Mouse (Mus musculus) retina, postnatal 7 days (tissue): ENCODE data around the gene Zfp459.
"Not testable (repeated sequence)": the region's sequence is repeated elsewhere in the genome, so short reads cannot be mapped to it uniquely, and the experiment has no call there.

ENCODE experiments used
- DNase-seq: peaks from one replicate; pipeline ENCODE4 v3.0.0-alpha.2; 2012; ENCODE audit warnings: low read depth, low spot score

Zfp459 gene

GRCm38 (mm10) chr13:67421207-67421857 lies at the start of gene Zfp459:
Zfp459 (minus strand) TSS chr13:67421418.
- no peak for DNase-seq

DNA sequence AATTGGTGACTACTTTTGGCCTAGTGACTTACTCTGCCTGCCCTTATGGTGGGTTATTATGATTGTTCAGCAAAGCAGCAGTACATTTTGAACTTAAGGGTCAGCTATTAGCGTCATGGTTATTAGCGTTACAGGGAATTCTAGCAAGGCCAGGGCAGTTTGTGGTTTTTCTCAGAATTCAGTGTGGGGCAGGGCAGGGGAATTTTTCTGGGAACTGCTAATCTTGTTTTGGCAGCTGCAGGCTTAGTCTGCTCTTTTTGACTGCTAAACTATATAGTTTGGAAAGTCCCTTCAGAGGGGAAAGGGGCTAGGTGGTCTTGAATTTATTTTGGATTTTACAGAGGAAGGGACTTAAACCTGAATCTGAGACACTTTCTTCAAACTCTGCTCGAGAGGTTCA lies 48.1 kb upstream of the Zfp459 start:
- no peak for DNase-seq

GRCm38 (mm10) chr13:67463506-67464185 lies 42.4 kb upstream of the Zfp459 start:
- not testable (repeated sequence) for DNase-seq

DNA sequence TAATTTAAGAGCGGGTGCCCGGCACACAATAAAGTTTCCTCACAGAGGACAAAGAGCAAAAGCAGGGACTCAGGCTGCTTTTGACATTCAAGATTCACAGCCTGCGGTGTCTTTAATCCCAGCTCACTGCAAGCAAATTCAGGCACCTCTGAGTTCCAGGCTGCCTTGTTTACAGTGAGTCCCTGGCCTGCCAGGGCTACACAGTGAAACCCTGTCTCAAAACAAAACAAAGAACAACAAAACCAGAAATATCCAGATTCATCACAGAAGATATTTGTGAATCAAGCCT lies 30.7 kb upstream of the Zfp459 start:
- no peak for DNase-seq

DNA sequence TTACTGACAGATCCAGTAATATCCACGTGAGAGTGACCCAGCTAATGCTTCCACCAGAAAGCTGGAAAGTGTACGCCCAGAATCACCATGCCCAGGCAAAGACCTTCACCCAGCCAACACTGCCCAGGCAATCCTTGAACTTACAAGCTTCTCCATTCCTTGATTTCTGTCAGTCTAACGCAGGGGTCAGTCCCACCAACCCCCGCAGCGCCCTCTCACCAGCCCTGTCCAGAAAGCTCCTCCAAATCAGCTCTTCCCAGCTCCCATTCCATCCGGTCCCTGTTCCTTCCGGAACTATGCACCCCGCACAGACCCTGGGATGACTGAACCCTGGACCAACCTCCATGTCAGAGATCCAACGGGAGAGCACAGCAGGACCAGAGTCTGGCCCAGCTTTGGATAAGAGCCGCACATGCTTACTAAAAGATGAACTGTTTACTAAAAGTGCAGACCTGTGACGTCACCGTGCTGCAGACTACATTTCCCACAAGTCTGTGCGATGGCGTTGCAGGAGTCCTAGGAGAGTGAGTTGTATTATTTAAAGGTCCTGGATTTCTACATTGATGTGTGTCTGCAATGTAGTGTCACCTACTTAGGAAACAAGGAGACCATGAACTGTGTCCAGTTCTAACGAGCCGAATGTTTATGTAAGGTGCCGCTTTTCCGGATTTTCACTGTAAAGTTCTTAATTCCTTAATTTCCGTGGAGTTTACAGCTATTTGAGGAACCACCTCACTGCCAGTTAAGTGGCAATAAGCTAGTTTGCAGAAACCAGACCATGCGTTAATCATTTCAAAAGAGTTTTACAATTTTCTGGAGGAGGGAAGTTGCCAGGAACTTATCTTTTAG lies 30.2 kb upstream of the Zfp459 start, which contains the start of gene Zfp874a:
Gene Zfp874a, minus strand, starts transcription at position 453 of the 849 bp plus-strand sequence.
- DNase-seq = peak; percentile 61

- not testable (repeated sequence) for DNase-seq
Observed at GRCm38 (mm10) chr13:67437095-67437494, 15.9 kb upstream of the Zfp459 start.

DNA sequence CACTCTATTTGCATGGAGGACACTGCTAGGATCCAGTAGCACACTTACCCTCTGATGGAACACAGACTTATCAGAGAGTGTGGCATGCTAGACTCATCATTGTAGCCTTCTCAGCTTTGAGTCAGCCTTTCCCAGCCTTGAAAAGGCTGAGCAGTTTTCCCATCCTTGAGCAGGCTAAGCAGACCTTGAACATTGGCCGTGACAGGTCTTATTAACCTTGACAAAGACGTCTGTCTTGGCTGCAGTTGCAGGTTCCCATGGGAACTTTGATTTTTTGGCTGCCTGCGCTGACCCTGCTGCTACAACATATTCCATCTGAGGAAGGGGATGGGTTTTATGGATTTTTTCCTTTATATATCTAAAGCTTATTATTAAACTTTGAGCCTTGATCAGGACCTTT lies 6.9 kb upstream of the Zfp459 start:
- no peak for DNase-seq

GRCm38 (mm10) chr13:67425699-67426098 lies 4.5 kb upstream of the Zfp459 start:
- not testable (repeated sequence) for DNase-seq

- DNase-seq = not testable (repeated sequence)
Observed at GRCm38 (mm10) chr13:67422532-67422931, 1.3 kb upstream of the Zfp459 start.

GRCm38 (mm10) chr13:67420558-67421206 lies 536 bp downstream of the Zfp459 start:
- no peak for DNase-seq

- no peak for DNase-seq
Observed at GRCm38 (mm10) chr13:67416811-67417210, 4.4 kb downstream of the Zfp459 start.

DNA sequence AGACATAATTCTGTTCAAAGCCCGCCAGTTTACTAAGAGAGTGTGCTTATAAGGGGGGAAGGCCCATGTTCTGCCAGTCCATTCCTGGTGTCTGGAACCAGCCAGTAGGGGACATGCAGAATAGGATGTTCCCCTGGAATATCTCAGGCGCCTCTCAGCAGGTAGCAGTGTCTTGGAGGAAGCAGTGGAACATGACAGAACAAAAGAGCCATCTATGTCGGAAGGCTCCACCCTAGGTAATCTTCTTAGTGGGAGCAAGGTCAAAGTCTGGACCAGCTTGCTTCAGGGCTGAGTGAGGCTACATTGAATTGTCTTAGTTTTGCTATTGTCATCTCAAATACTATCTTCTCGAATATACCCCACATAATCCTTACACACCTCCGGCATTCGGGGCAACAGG lies 5.5 kb downstream of the Zfp459 start:
- DNase-seq = no peak

GRCm38 (mm10) chr13:67413634-67414033 lies 7.6 kb downstream of the Zfp459 start:
- not testable (repeated sequence) for DNase-seq

DNA sequence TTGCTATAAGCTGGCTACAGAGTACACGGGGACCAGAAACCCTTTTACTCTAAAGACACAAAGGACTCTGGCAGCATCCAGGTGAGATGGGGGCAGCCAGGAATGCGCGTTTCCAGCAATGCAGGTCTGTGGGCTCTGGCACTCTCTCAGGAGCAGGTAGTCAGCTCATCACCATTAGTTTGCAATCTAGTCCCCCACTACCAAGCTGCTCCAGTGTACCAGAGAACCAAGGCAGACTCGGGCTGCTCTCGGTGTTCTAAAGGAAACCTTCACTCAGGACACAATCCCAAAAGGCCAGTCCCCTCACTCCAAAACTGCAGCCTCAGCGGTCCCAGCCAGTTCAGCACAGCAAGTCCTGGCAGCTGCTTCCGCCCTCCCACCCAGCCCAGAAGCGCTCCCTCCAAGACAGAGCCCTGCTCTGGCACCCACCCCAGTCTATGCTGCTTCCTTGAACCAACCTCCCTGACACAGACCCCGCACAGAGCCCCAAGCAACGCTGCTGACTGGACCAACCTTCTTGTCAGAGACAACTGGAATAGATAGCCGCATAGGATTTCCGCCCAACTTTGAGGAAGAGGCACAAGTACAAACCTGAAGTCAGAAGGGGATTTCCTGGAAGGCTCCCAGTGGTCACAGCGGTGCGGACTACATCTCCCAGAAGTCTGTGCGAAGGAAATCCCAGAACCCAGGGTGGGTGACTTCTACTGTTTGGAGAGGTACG lies 21.9 kb downstream of the Zfp459 start, which contains the start of gene Zfp429:
Gene Zfp429, minus strand, starts transcription at position 637 of the 721 bp plus-strand sequence.
- not testable (repeated sequence) for DNase-seq

DNA sequence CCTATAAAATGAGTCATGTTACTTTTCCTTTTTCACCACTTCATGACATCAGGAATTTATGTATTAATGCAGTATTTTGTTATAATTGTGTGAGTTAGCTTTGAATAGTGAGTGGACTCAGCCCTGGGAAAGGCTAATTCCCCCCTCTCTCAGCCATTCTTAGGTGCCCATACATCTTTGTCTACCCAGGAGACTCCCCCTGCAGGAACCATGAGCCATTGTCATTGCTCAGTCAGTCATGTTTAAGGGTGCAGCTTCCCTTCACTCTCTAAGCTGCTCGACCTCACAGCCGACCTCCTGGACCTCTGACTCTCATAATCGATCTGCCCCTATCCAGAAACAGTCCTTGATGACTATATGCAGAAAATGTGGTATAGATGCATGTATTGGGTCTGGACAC lies 45.0 kb downstream of the Zfp459 start:
- not testable (repeated sequence) for DNase-seq

DNA sequence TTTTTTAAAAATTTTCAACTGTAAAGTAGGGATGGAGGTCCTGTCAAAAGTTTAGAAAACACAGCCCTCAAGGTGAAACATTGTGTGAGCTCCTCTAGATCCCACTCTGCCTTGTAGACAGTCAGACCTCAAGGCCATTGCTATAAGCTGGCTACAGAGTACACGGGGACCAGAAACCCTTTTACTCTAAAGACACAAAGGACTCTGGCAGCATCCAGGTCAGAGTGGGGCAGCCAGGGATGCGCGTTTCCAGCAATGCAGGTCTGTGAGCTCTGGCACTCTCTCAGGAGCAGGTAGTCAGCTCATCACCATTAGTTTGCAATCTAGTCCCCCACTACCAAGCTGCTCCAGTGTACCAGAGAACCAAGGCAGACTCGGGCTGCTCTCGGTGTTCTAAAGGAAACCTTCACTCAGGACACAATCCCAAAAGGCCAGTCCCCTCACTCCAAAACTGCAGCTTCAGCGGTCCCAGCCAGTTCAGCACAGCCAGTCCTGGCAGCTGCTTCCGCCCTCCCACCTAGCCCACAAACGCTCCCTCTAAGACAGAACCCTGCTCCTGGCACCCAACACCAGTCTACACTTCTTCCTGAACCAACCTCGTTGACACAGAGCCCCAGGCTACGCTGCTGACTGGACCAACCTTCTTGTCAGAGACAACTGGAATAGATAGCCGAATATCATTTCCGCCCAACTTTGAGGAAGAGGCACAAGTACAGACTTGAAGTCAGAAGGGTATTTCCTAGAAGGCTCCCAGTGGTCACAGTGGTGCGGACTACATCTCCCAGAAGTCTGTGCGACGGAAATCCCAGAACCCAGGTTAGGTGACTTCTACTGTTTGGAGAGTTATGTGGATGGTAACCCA lies 45.9 kb downstream of the Zfp459 start, which contains the start of the genes Gm28041 and Zfp456:
Gene Gm28041, minus strand, starts transcription at position 684 of the 862 bp plus-strand sequence.
Gene Zfp456, minus strand, starts transcription at position 761 of the 862 bp plus-strand sequence.
- DNase-seq = not testable (repeated sequence)

- peak; percentile 84 for DNase-seq
Observed at GRCm38 (mm10) chr13:67360131-67360744, 61.0 kb downstream of the Zfp459 start, which contains the start of the genes Gm28044 and Zfp953. Gm28044 (minus strand) TSS chr13:67360536. Zfp953 (minus strand) TSS chr13:67360605.
